Mouse (Mus musculus) heart, adult 18-20 months (tissue): ENCODE measurements around the gene Olfr818. TPM values are rescaled to one million over a fixed set of nuclear protein-coding genes. Genes with fewer than 3 reads are reported as not detected.
"Not testable (repeated sequence)": the region's sequence is repeated elsewhere in the genome, so short reads cannot be mapped to it uniquely, and the experiment has no call there.

ENCODE experiments used
- DNase-seq, 2 experiments: peaks; one replicate each; pipeline ENCODE4 v3.0.0; 2021 to 2022; ENCODE audit warnings: mixed read lengths in 1 of 2
- long read RNA-seq, 2 experiments: library from polyadenylated mRNA; stranded (forward); transcript quantifications; one replicate each; pipeline ENCODE4 v2.0.0; 2021
- total RNA-seq, 2 experiments: library from RNA; stranded (reverse); gene quantifications; 2 replicates each; pipeline ENCODE4 v1.2.3; 2021

The Olfr818 gene
- not detected for total RNA-seq
- long read RNA-seq, experiment 1: 0 reads
- long read RNA-seq, experiment 2: 0 reads

DNA sequence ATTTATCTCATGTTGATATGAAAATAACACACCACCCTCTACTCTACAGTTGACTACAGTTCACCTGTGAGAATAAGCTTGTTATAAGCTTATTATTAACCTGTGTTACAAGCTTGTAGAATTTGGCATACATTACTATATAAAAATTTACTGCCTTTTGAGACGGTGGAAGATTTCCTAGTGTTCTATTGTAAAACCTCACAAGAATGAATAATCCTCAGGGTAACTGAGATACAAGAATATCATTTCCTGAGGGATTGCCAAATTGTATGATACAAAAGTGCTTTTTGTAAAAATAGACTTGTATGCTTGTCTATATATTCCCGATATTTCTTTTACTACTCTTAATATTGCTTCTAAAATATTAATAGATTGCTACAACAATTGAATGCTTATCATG is at the start of gene Olfr818:
Gene Olfr818 (minus strand): TSS at position 101 of the 400 bp plus-strand sequence.
- no peak for DNase-seq

GRCm38 (mm10) chr10:129984962-129985361 is 36.1 kb upstream of the Olfr818 start, which contains the start of gene Gm10310:
TSS of gene Gm10310 (minus strand) at chr10:129985062.
- not testable (repeated sequence) for DNase-seq

- not testable (repeated sequence) for DNase-seq
These were observed 33.0 kb upstream of the Olfr818 start for GRCm38 (mm10) chr10:129981867-129982266.

GRCm38 (mm10) chr10:129976040-129976439 is 27.1 kb upstream of the Olfr818 start, which contains the start of gene Olfr247:
TSS of gene Olfr247 (minus strand) at chr10:129976140.
- DNase-seq: not testable (repeated sequence)

- DNase-seq: not testable (repeated sequence)
These were observed 24.1 kb upstream of the Olfr818 start for GRCm38 (mm10) chr10:129972994-129973393.

DNA sequence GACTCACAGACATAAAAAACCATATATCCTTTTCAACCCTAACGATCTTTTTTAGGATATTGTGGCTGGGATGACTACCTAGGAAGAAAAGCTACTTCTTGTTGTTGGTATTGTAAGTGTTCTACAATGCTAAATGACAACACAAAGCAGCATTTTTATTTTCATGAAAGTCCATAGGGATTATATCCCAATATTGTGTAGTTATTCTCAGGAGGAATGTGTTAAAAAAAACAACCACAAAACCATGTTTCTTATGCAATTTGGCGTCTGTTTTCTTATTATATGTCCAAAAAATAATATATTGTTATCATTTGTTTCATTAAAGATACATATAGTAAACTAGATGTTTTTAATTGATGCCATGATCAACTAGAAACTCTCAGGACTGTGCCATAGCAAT is 18.3 kb upstream of the Olfr818 start, which contains the start of gene Olfr819:
Gene Olfr819 (minus strand): TSS at position 101 of the 400 bp plus-strand sequence.
- not testable (repeated sequence) for DNase-seq

DNA sequence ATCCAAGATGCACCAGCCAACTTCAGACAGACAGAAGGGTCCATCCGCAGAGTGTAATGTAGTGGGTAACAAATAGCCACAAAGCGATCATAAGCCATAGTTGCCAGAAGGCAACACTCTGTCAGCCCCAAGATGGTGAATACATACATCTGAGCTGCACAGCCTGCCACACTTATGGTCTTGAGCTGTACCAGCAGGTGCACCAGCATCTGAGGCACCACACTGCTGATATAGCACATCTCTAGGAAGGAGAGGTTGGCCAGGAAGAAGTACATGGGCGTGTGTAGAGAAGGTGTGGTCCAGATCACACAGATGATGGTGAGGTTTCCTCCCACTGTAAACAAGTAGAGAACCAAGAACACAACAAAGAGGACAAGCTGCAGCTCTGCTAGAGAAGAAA is 17.3 kb upstream of the Olfr818 start:
- not testable (repeated sequence) for DNase-seq

DNA sequence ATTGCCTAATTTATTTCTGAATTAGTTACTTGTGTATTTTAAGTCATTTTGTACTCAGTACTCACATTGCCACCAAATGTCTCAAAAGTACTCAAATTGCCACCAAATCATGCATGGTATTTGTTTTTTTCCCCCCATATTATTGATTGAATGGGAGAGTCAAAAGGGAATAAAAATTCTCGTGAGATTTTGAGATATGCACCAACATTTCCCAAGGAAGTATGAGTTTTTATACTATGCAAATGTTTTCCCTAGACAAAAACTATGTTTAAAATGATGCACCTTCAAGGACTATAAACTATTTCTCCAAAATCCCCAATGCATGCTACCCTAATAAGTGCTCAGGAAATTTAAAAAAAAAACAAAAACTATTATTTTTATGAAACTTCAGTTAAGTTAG is 33.4 kb downstream of the Olfr818 start, which contains the start of gene Olfr816:
Gene Olfr816 (minus strand): TSS at position 101 of the 400 bp plus-strand sequence.
- DNase-seq: no peak

DNA sequence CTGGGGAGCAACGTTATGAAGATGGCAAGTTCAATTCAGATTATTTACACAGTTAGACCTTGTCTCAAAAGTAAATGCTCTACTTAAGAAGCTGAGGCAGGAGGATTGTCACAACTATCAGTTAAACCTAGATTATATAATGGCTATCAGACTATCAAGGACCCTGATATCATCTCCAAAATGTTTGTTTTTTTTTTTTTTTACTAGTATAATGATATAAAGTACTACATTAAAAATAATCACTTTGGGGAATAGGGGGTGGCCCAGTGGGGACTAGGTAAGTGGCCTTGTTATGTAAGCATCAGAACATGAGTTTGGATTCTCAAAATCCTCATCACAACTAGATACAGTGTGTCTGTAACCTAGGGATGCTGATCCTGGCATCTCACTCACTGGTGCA is 43.1 kb downstream of the Olfr818 start, which contains the start of gene Olfr815:
Gene Olfr815 (minus strand): TSS at position 101 of the 400 bp plus-strand sequence.
- DNase-seq: not testable (repeated sequence)

Other genes starting within 250 kb of the Olfr818 start
- gene Olfr804, start 245.9 kb downstream of the Olfr818 start, total RNA-seq: not detected
- gene Olfr805, start 219.7 kb downstream of the Olfr818 start, total RNA-seq: not detected
- gene Olfr806, start 207.2 kb downstream of the Olfr818 start, total RNA-seq: not detected
- gene Olfr807, start 191.3 kb downstream of the Olfr818 start, total RNA-seq: not detected
- gene Olfr808, start 183.6 kb downstream of the Olfr818 start, total RNA-seq: not detected
- gene Olfr809, start 174.5 kb downstream of the Olfr818 start, total RNA-seq: not detected
- not detected for gene Olfr810, start 154.2 kb downstream of the Olfr818 start, total RNA-seq
- gene Olfr811, start 144.7 kb downstream of the Olfr818 start, total RNA-seq: not detected
- not detected for gene Olfr812, start 103.0 kb downstream of the Olfr818 start, total RNA-seq
- gene Olfr813, start 93.7 kb downstream of the Olfr818 start, total RNA-seq: not detected
- not detected for gene Olfr814, start 69.2 kb downstream of the Olfr818 start, total RNA-seq
- not detected for gene Olfr815, start 43.2 kb downstream of the Olfr818 start, total RNA-seq
- gene Olfr816, start 33.5 kb downstream of the Olfr818 start, total RNA-seq: not detected
- gene Olfr819, start 18.2 kb upstream of the Olfr818 start, total RNA-seq: not detected
- gene Olfr247, start 27.0 kb upstream of the Olfr818 start, total RNA-seq: not detected
- gene Gm10310, start 36.0 kb upstream of the Olfr818 start, total RNA-seq: not detected
- not detected for gene Olfr820, start 63.5 kb upstream of the Olfr818 start, total RNA-seq
- gene Olfr821, start 81.2 kb upstream of the Olfr818 start, total RNA-seq: not detected
- not detected for gene Olfr822, start 122.1 kb upstream of the Olfr818 start, total RNA-seq
- not detected for gene Olfr823, start 166.3 kb upstream of the Olfr818 start, total RNA-seq
- gene Olfr824, start 180.9 kb upstream of the Olfr818 start, total RNA-seq: not detected
- not detected for gene Olfr825, start 217.7 kb upstream of the Olfr818 start, total RNA-seq
- not detected for gene Olfr826, start 235.1 kb upstream of the Olfr818 start, total RNA-seq